Mouse (Mus musculus) G1E (cell line): ENCODE measurements around the gene Ier3.

Experiments used
- CTCF ChIP-seq: IDR thresholded peaks from 2 replicates; pipeline ENCODE4 v1.5.1; 2012; ENCODE audit warnings: low read depth, low read length, inconsistent platforms, mixed read lengths
- GATA1 ChIP-seq: IDR thresholded peaks from 2 replicates; pipeline ENCODE4 v1.6.1; 2012; ENCODE audit warnings: borderline replicate concordance, low read length, inconsistent platforms, mixed read lengths
- GATA2 ChIP-seq: IDR thresholded peaks from 2 replicates; pipeline ENCODE4 v1.6.1; 2012; ENCODE audit warnings: low read depth, low read length, inconsistent platforms, borderline replicate concordance
- POLR2AphosphoS5 ChIP-seq: IDR thresholded peaks from 2 replicates; pipeline ENCODE4 v1.6.1; 2012; ENCODE audit warnings: low read depth, low read length, inconsistent platforms; ENCODE audit not compliant: insufficient replicate concordance
- TAL1 ChIP-seq: conservative IDR thresholded peaks from 2 replicates; pipeline ENCODE4 v1.6.1; 2012; ENCODE audit warnings: low read depth, low read length, inconsistent platforms, mixed read lengths

GRCm38 (mm10) chr17:35861198-35861857 is 39.8 kb downstream of the Ier3 start, which contains the start of gene Nrm:
- TF ChIP-seq CTCF (no peak), GATA2 (no peak), POLR2AphosphoS5 (no peak), TAL1 (no peak), GATA1 (no peak)
